Mouse (Mus musculus) T-cell, adult 2 months (primary cell): ENCODE measurements around the gene Cebpb.
A peak's percentile ranks its signal among the peaks of the same experiment; 100 is the strongest.

Experiments used
- DNase-seq: peaks from one replicate; pipeline ENCODE4 v3.0.0; 2022; ENCODE audit warnings: low spot score

Cebpb gene

DNA sequence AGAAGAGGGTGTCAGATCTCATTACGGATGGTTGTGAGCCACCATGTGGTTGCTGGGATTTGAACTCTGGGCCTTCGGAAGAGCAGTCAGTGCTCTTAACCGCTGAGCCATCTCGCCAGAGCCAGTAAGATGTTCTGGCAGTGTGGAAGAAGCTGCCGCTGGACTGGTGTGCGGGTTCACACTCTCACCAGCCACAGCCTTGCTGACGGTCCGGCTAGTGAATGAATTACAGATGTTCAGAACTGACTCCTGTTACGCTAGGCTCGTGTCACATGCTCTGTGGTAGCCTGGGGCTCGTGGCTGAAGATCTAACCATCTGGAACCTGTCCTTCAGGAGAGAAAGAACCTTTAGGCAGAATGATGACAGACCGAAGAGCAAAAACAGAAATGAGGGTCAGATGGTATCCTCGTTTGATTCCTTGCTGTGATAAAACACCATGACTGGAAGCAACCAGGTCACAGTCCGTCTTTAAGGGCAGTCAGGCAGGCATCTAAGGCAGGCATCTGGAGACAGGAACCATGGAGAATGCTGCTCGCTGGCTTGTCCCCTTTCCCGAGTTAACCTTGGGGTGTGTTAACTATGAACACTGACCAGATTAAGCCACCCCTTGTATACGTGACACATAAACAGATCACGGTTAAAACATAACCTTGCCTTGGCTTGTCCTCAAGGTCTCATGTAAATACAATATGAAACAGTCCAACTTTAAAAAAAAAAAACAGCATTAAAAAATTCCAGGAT lies 22.6 kb upstream of the Cebpb start:
- DNase-seq, result no peak

DNA sequence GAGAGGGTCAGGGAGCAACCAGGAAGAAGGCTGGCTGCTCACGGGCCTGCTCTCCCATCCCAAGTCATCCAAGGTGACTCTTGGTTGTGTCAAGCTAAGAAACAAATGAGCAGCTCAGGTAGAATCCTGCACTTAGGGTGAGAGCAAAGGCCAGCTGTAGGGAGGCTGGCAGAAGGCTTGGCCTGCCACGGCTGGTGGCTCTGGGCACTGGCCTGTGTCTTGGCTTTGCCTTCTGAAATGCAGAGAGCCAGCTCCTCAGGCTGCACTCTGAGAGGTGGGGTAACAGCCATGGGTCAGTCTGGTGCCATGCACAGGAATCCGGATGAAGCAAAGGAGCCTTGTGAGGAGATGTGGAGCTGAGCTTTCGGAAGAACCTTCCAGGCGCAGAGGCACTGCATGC lies 20.3 kb upstream of the Cebpb start:
- DNase-seq, result no peak

DNA sequence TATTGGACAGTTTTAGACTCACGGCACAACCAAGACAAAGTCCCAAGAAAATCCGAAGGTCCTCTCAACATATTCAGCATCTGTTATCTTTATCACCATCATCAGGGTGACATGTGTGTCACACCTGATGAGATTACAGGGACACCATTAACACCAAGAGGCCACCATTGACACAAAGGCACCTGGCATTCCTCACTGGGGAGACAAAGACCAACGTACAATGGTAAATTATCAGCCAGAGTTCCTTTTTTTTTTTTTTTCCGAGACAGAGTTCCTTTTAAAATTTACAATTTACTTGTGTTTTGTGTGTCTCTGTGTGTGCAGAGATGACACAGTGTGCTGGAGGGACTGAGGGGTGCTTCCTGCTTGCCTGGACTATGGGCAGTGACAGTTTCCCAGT lies 19.3 kb upstream of the Cebpb start:
- no peak for DNase-seq

DNA sequence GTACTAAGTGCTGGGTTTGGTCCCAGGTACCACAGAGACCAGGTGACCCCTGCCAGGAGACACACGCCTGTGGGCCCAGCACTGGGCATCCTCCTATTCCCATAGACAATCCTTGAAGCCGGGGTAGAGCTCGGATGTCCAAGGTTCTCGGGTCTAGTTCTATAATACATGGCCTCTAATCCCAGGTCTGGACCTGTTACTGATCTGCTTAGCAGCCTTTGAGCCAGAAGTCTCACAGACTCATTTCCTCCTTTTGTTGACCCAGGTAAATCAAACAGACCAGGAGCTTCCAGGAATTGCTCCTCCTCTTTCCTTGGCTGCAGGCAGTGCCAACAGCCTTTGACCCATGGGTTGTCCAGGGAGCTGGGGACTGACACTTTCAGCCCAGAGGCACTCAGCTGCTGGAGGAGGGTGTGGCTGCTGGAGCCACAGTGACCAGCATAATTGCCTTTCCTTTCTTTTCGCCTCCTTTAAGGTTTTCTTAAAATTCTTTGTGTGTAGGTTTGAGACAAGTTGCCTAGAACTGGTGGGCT lies 17.5 kb upstream of the Cebpb start:
- DNase-seq, result no peak

DNA sequence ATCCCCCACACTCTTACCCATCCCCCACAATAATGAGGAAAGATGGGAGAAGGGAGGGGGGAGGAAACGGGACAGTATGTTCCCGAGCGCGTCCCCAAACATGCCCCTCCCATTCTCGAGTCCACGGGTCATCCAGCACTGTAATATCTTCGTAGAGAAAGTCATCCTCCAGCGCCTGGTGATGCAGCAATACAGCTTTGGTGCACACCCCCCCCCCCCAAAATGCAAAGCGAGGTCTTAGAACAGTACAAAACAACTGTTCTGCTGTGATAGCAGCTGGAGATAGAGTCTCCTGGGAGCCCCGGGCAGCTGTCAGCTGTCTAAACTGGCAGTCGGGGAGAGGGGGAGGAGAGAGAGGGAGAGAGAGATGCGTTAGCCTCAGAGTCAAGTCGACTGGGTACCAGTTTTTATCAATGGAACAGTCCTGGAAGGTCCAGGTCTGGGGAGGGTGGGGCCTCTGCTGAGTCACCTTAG lies 16.5 kb upstream of the Cebpb start:
- DNase-seq, result no peak

DNA sequence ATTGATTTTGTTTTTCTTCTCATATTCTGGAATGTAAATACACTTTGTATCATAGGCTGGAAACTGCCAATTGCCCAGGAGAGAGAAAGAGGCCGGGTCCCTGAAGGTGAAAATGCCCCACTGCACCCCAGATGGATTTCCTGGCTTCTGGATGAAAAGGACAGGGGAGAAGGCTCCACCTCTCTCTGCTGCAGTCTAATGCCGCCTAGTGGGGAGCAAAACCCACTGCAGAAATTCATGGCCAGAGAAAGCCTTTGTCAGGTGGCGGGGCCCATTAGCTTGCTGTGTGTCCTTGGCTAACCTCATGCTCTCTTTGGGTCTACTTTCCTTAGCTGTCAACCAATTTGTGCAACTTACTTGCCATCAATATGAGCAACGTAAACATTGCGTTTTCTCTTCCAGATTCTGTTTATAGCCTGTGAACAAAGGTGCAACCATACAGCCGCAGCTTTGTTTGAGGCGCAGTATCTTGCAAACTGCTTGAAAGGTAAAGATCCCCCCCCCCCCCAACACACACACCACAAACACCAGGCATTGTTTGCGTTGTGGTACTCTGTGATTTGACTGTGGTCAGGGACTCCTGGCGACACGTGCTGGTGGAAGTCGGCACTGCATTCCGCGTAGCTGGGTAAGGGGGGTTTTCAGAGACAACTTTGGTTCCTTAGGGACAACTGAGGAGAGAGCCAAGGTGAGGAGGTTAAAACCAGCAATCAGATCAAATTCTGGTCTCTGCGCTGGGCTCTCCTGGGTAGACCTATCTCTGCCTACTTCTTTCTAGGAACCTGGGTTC lies 13.4 kb upstream of the Cebpb start:
- DNase-seq, result peak; percentile 42

DNA sequence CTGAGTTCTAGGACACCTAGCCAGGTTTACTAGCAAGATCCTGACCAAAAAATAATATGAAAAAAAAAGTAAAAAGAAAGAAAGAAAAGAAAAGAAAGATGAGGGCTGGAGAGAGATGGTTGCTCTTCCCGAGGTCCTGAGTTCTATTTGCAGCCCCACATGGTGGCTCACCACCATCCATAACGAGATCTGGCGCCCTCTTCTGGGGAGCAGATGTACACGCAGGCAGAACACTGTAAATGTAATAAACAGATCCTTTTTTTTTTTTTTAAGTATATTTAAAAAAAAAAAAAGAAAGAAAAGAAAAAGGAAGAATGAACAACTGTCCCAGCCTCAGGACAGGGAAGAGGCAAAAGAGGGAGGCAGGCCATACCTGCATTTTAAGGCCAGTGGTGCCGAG lies 10.1 kb upstream of the Cebpb start:
- peak; percentile 35 for DNase-seq

DNA sequence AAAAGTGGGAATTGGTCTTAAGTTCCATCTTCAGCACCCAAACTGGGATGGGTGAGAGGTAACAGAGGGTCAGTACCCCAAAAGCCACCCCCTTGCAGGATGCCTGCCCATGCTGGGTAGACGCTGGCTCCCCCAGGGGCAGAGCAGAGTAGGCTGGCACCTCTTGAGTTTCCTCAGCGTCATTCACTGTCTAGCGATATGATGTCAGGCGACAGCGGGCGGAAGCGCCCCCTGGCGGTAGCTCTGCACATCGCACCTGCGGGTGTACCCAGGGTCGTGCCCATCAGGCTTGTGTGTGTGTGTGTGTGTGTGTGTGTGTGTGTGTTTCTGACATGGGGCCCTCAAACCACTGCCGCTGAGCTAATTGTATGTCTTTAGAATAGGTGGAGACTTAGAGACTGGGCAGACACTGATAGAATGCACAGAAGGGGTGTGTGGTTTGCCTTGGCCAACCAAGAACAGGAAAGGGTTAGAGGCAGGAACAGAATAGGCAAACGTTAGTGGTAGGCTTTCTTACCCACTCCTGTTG lies 8.7 kb upstream of the Cebpb start:
- DNase-seq, result peak; percentile 93

DNA sequence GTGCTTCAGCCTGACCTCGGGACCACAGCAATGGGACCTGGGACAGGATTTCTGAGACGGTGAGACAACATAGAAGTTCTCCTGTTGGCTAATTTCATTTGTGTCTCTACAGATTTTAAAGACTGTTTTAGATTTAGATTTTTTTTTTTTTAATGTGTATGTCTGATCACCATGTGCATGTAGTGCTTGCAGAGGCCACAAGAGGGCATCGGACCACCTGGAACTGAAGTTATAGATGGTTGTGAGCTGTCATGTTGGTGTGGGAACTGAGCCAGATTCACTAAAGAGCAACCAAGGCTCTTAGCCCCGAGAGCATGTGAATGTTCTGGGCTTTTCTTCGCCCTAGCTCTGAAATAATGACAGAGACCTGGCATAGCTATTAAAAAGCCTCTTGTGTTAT lies 8.1 kb upstream of the Cebpb start:
- DNase-seq, result peak; percentile 77

DNA sequence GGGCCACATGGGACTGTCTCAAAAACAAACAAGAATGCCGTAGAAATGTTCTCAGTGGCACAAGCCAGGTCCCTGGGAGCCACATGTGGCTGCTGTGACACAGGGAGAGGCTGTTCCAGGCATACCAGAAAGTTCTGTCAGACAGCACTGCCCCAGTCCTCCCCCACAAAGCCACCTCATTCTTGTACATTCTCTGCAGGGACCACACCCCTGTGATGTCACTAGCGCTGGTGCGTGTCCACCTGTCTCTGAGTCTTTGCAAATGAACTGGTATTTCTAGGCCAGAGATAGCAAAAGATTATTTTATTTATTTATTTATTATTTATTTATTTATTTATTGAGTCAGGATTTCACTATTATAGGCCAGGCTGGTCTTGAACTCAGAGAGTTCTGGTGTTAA lies 5.0 kb upstream of the Cebpb start:
- no peak for DNase-seq

DNA sequence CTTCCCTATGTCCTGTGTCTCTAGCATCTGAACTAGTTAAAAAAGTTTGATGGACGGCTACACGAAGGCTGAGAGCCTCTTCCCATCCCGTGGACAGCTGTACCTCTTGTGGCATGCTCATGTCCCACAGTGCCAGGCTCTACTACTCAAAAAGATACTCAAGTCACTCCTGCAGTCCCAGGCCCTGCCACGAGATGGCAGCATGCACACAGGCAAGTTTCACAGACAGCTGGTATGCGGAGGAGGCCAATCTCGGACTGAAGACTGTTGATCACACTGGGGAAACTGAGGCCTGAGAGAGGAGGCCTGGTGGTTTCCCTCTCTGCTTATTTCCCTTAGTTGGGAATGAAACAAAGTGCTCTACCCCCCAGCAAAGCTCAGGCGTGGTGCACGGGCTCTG lies 3.6 kb upstream of the Cebpb start:
- peak; percentile 88 for DNase-seq

DNA sequence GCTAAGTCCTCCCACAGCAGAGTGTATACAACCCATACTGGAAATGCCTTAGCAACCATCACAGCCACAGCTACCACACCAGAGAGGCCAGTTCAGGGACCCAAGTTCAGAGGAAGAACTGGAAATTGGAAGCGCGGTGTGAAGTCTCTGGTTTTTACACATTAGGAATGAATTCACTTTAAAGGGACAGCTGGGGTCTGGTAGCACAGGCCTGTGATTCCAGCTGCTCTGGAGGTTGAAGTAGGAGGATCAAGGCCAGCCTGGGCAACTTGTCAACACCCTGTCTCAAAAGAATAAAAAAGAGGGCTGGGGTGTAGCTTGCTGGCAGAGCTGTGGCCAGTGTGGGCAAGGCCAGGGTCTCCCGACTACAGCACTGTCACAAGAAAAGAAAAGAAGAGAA lies 2.9 kb upstream of the Cebpb start:
- DNase-seq, result no peak

DNA sequence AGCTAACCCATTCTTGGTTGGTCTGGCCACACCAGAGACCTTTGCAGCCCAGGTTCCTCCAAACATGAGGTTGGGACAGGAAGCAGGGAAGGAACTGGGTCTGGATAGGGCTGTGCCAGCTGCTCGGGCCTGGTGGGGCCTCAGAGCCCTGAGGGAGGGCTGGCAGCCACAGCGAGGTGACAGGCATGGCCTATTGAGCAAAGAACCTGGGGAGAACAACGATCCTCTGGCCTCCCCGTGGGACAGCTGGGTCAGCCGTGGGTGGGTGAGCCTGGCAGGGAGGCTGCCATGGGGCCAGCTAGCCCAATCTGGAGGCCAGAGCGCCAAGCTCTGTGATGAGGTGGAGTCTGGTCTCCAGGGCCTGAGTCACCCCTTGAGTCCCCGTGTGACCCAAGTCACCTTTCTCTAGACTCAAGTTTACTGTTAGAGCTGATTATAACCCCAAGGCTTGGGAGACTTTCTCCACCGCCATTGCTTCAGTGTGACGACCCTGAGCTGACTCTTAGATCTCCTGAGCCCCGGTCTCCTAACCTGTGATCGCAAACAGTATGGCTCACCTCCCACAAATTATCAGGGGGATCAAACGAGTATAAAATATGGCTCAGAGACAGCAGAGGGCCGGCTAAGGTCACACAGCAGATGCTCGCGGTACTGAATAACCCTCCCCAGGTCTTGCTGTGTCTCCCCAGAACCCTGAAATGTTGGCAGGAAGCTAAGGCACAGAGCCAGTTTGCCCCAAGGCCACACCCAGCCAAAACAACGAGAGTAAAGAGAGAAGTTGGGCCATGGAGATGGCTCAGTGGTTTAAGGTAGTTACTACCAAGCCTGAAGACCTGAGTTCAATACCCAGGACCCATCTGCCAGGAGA lies 2.1 kb upstream of the Cebpb start:
- no peak for DNase-seq

DNA sequence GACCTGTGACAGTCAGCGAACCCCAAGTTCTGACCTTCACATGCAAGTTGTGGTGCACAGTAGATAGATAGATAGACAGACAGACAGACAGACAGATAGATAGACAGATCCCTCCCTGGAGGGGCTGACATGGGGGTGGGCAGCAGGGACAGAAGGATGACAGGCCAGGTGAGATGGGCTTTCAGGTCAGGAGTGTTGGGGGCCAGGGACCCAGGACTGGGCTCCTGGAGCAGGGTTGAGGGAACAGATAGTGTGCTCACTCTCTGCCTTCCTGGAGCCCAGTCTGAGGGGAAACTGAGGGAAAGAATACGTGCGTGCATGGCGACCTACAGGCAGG lies 1.5 kb upstream of the Cebpb start:
- no peak for DNase-seq

DNA sequence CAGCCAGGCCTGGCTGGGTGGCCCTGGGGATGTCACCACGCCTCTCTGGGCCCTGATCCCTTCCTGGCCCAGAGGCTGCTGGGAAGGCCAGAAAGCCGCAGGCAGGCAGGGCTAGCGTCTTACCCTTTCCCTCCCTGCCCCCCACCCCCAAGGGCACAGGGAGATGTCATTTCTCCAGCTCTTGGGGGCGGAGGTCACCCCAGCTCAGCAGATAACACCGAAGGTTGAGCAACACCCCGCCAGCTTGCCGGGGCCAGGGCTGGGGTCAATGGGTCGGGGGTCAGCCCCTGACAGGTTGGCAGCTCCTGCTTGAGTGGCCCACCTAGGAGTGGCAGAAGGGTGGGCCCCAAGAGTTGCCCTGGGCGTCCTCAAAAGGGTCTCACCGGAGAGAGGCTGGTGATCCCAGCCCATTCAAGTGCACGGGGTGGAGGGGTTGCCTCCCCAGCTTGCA lies 1.0 kb upstream of the Cebpb start:
- DNase-seq, result no peak

DNA sequence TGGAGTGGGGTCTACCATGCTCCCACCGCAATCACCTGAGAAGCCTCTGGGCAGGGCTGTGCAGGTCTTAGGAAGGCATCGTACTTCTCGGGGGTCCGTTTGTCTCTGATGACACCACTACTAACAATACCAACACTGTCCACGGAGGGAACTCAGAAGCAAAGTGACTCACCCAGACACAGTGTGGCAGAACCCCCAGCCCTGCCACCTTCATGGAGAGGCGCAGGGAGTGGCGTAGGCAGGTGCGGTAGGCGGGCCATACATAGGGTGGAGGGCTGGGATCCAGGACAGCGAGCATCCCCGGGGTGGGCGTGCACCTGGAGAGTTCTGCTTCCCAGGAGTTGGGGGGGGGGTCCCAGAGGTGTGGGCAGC lies 603 bp upstream of the Cebpb start:
- DNase-seq, result peak; percentile 15

DNA sequence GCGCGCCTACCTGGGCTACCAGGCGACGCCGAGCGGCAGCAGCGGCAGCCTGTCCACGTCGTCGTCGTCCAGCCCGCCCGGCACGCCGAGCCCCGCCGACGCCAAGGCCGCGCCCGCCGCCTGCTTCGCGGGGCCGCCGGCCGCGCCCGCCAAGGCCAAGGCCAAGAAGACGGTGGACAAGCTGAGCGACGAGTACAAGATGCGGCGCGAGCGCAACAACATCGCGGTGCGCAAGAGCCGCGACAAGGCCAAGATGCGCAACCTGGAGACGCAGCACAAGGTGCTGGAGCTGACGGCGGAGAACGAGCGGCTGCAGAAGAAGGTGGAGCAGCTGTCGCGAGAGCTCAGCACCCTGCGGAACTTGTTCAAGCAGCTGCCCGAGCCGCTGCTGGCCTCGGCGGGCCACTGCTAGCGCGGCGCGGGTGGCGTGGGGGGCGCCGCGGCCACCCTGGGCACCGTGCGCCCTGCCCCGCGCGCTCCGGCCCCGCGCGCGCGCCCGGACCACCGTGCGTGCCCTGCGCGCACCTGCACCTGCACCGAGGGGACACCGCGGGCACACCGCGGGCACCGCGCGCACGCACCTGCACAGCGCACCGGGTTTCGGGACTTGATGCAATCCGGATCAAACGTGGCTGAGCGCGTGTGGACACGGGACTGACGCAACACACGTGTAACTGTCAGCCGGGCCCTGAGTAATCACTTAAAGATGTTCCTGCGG lies 945 bp downstream of the Cebpb start, which contains the start of gene Tmem189:
Gene Tmem189 (minus strand): TSS at position 322 of the 718 bp plus-strand sequence.
- peak; percentile 78 for DNase-seq

DNA sequence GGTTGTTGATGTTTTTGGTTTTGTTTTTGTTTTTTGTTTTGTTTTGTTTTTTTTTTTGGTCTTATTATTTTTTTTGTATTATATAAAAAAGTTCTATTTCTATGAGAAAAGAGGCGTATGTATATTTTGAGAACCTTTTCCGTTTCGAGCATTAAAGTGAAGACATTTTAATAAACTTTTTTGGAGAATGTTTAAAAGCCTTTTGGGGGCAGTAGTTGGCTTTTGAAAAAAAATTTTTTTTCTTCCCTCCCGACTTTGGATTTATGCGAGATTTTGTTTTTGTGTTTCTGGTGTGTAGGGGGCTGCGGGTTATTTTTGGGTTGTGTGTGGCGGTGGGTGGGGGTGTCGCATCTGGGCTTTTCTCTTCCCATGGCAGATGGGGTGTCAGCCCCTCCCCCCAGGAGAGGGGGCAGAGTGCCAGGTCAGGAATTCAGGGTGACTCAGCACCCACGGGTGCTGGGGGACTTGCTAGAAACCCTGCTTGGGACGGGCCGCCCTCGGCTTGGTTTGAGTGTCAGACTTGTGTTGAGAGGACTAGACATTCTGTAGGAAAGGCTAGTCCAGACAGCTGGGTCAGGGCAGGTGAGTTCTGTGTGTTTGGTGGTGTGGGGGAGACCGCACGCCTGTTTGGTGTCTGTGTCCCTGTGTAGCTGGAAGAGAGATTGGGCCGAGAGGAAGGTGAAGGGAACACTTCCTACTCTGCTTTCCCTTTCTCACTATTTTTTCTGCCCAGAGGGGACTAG lies 1.7 kb downstream of the Cebpb start:
- DNase-seq, result no peak

DNA sequence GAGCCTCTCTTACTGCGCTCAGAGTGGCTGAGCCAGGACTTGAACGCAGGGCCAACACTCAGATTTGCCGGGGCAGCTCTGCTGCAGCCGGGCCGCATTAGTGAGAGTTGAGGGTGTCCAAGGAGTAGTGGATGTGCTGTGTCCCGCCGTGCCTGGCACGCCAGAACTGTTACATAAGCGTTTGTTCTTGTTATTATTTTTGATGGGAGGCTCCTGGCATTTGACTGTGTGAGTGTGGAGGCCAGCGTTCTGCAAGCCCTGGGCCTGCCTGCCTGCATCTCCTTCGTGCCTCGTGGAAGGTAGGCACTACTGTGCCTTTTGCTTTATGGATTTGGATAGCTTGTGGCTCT lies 2.2 kb downstream of the Cebpb start:
- no peak for DNase-seq

DNA sequence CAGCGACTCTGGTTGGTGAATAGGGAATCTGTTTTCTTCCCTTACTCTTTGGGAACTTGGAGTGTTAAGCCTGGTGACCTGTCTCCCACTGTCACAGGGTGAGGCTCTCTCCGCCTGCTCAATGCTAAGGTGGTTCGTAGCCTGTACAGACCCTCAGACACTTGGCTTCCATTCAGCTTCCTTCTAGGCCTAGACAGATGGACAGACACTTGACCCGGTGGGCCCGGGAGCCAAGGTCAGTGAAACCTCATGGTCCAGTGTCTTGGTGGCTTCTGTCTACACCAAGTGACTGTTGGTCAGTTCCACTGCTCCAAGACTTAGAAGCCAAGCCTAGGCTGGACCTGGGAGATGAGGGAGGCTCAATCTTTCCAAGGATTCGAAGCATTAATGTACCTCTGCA lies 2.7 kb downstream of the Cebpb start:
- no peak for DNase-seq
